Mouse (Mus musculus): ENCODE measurements around the gene Gfod2.

The Gfod2 gene

GRCm38 (mm10) chr8:105768485-105769257 lies 10.2 kb upstream of the Gfod2 start:
- DNase-seq (ENCODE audit: low read depth, low spot score), result peak; percentile 18

- no peak for DNase-seq (ENCODE audit: low read depth, low spot score)
Measured at GRCm38 (mm10) chr8:105757796-105758276, 628 bp downstream of the Gfod2 start.

GRCm38 (mm10) chr8:105754688-105755087 lies 3.8 kb downstream of the Gfod2 start:
- DNase-seq (ENCODE audit: low read depth, low spot score), result no peak

- no peak for DNase-seq (ENCODE audit: low read depth, low spot score)
Measured at GRCm38 (mm10) chr8:105753916-105754315, 4.5 kb downstream of the Gfod2 start.

- DNase-seq (ENCODE audit: low read depth, low spot score), result peak; percentile 34
Measured at GRCm38 (mm10) chr8:105750606-105751005, 7.9 kb downstream of the Gfod2 start.

GRCm38 (mm10) chr8:105743301-105743700 lies 15.2 kb downstream of the Gfod2 start:
- DNase-seq (ENCODE audit: low read depth, low spot score), result peak; percentile 39

- DNase-seq (ENCODE audit: low read depth, low spot score), result peak; percentile 69
Measured at GRCm38 (mm10) chr8:105739216-105739615, 19.2 kb downstream of the Gfod2 start.

- no peak for DNase-seq (ENCODE audit: low read depth, low spot score)
Measured at GRCm38 (mm10) chr8:105732186-105732585, 26.3 kb downstream of the Gfod2 start.

- peak; percentile 34 for DNase-seq (ENCODE audit: low read depth, low spot score)
Measured at GRCm38 (mm10) chr8:105727397-105728124, 30.9 kb downstream of the Gfod2 start.

GRCm38 (mm10) chr8:105725726-105726125 lies 32.7 kb downstream of the Gfod2 start:
- no peak for DNase-seq (ENCODE audit: low read depth, low spot score)

GRCm38 (mm10) chr8:105722861-105723260 lies 35.6 kb downstream of the Gfod2 start:
- no peak for DNase-seq (ENCODE audit: low read depth, low spot score)

GRCm38 (mm10) chr8:105719637-105720036 lies 38.8 kb downstream of the Gfod2 start:
- no peak for DNase-seq (ENCODE audit: low read depth, low spot score)

GRCm38 (mm10) chr8:105716302-105716945 lies 42.0 kb downstream of the Gfod2 start:
- DNase-seq (ENCODE audit: low read depth, low spot score), result no peak

- no peak for DNase-seq (ENCODE audit: low read depth, low spot score)
Measured at GRCm38 (mm10) chr8:105715042-105715441, 43.4 kb downstream of the Gfod2 start.

- peak; percentile 82 for DNase-seq (ENCODE audit: low read depth, low spot score)
Measured at GRCm38 (mm10) chr8:105714139-105714538, 44.3 kb downstream of the Gfod2 start.

GRCm38 (mm10) chr8:105712286-105712685 lies 46.2 kb downstream of the Gfod2 start:
- no peak for DNase-seq (ENCODE audit: low read depth, low spot score)

GRCm38 (mm10) chr8:105709317-105709716 lies 49.1 kb downstream of the Gfod2 start:
- no peak for DNase-seq (ENCODE audit: low read depth, low spot score)

GRCm38 (mm10) chr8:105708675-105709074 lies 49.8 kb downstream of the Gfod2 start:
- DNase-seq (ENCODE audit: low read depth, low spot score), result no peak

GRCm38 (mm10) chr8:105707498-105708403 lies 50.7 kb downstream of the Gfod2 start, which contains the start of the genes 4933405L10Rik and Enkd1:
Gene 4933405L10Rik (plus strand): TSS chr8:105707655.
Gene Enkd1 (minus strand): TSS chr8:105708210.
- peak; percentile 80 for DNase-seq (ENCODE audit: low read depth, low spot score)

GRCm38 (mm10) chr8:105706426-105706825 lies 52.0 kb downstream of the Gfod2 start:
- DNase-seq (ENCODE audit: low read depth, low spot score), result no peak

- DNase-seq (ENCODE audit: low read depth, low spot score), result no peak
Measured at GRCm38 (mm10) chr8:105704955-105705354, 53.5 kb downstream of the Gfod2 start.

Data from skeletal muscle tissue, adult 2 months (tissue).